Mouse (Mus musculus): ENCODE measurements at regions not wholly inside any gene's neighbourhood (a gene's known extent, or its start where the extent isn't known, plus 50 kb on each side); places are given as distances from the start of the nearest gene placed in this dataset.

DNA sequence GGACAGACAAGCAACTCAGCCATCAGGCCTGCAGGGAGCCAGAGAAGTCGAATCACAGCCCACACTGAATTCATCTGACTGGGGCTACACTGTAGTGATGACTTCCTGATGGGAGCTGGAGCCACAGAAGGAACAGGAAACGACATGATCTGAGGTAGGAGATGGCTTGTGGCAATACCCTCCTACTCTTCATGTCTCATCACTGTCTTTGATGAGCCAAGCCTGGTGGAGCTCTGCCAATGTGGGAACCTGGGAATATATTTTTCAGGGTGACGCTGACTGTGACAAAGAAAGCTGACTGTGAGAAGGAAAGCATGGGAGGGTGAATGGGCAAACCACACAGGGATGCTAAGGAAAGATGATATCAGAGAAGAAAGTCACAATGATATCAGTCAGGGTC lies 67.6 kb upstream of the Alk start:
- TF ChIP-seq CTCF (IDR thresholded peaks at IDR 0.05; ENCODE audit: low read depth, low read length) (no peak), EP300 (IDR thresholded peaks at IDR 0.05; ENCODE audit: insufficient read depth, low read depth, low read length) (no peak)

Measured in ES-Bruce4 (cell line).